Mouse (Mus musculus) left cerebral cortex, postnatal 4 days (tissue): ENCODE measurements around the gene Ncoa5. TPM values are rescaled to one million over a fixed set of nuclear protein-coding genes. Genes with fewer than 3 reads are reported as not detected.

Source experiments
- DNase-seq: peaks from one replicate; pipeline ENCODE4 v3.0.0-alpha.2; 2022
- intact Hi-C: fragments of 180-260 bp; cut with DNase I; formaldehyde crosslinking; loops from one replicate; pipeline ENCODE4 v1.15.1; 2025
- total RNA-seq, 2 experiments: library from RNA; stranded (reverse); gene quantifications; 2 replicates each; pipeline ENCODE4 v1.2.3; 2021

The Ncoa5 gene
- total RNA-seq: 100 to 1,000 TPM; 107 to 111 TPM

DNA sequence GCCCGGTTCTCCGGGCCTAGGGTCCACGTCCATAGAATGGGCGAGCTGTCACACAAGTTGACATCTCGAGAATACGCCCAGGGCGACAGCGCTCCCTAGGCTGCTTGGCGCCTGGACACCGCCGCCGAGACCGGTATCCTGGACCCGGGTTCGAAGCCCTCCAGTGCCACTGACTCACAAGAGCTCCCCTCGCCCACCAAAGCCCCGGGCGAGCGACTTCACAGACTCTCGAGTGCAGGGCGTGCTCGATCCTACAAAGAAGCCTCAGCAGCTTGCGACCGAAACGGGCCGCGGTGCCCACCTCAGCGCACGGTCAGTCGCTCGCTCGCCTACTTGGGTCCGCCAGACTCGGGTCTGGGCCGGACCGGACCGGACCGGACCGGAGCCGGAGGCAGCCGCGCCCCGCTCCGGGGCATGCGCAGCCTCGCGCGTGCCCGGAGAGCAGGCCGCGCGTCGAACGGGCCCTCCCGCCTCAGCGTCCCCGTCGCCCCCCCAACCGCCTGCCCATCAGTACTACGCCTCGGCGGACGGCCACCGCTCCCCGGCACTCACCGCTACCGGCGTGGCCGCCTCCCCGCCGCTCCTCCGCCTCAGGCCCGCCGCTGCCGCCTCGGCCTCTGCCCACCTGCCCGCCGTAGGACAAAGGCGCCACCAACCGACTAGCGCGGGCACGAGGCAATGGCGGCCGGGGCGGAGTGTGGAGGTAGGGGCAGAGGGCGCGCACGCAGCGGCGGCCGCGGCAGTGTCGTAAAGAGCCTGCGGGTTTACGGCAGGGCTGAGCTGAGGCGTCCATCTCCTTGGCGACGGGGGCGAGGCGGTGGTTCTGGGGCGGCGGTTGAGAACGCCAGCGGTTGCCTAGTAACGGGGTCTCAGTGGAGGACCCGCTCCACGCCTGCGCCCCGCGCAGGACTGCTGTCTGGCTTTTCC, at the start of gene Ncoa5:
Gene Ncoa5, minus strand, starts transcription at position 737 of the 927 bp plus-strand sequence.
- peak; percentile 99 for DNase-seq
- intact Hi-C loops: no loop called here

DNA sequence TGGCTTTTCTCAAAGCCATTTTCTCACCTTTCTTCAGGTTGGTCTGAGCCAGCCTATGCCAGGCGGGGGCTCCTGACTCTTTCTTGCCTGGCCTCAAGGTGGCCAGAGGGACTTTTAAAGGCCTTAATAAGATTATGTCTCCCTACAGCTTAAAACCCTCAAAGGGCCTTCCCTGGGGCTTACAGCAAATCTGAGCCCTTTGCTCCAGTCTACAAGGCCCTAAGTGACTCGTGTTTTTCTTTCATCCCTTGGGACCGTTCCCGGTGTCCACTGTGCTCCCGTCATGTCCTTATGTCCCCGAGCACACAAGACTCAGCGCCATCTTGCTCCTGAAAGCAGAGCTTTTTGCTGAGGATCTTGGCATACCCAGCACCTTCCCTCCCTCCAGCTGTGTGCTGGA, 46.6 kb upstream of the Ncoa5 start:
- intact Hi-C loops: no loop called here
- DNase-seq: no peak

DNA sequence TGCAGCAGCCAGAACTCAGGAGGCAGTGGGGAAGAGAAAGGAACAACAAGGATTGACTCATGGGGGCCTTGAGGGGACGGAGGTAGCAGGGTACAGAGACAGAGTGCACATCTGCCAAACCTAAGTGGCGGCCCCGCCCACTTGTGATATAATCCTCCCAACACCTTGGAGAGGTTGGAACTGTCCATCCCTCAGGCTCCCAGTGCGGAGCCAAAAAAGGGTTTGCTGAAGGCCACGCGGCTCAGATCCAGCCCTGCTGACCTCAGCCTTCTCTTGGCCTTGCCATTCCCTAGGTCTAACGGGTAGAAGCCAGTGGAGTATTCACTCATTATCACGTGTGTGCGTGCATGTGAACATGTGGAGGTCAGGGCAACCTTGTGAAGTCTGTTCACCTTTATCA, 46.0 kb upstream of the Ncoa5 start:
- no peak for DNase-seq
- intact Hi-C loops: no loop called here

DNA sequence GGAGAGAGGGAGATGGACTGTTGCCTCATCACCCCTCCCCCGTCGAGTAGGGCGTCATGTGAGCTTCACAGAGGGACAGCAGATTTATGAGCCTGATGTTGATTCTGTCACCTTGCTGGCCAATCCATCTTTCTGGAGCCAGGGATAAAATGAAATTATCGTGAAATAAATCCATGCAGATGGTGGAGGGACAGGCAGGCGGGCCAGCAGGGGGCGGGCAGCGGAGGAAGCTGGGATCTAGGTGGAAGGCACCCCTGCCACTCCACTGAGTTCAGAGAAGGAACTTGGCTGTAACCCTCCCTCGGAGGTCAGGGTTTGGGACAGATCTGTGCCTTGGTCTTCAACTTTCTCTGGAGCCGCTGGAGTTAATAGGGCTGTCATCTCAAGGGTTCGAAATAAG, 43.9 kb upstream of the Ncoa5 start:
- DNase-seq: no peak
- intact Hi-C loops: loop anchor here (5.0 to 10.0 kb wide), 4 partner anchors 154 to 406 kb away; partner anchors contain the start of gene Cdh22

DNA sequence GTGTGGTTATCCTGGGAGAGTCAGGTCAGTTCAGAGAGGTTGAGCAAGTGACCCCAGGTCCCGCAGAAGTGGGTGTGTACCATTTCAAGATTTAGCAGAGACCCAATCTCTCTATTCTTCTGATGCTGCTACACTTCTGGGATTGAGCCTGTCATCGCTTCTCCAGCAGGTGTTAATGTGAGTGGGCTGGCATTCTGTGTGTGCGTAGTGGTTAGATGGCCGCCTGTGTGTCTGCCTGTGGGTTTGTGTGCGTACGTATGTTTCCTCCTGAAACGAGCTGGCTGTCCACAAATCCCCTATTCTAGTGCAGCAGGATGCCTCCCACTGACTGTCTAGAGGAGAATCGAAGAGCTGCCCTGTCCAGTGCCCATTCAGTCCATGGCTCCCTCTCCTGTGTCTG, 43.4 kb upstream of the Ncoa5 start:
- DNase-seq: no peak
- intact Hi-C loops: loop anchor here (5.0 to 10.0 kb wide), 4 partner anchors 154 to 407 kb away; partner anchors contain the start of gene Cdh22

DNA sequence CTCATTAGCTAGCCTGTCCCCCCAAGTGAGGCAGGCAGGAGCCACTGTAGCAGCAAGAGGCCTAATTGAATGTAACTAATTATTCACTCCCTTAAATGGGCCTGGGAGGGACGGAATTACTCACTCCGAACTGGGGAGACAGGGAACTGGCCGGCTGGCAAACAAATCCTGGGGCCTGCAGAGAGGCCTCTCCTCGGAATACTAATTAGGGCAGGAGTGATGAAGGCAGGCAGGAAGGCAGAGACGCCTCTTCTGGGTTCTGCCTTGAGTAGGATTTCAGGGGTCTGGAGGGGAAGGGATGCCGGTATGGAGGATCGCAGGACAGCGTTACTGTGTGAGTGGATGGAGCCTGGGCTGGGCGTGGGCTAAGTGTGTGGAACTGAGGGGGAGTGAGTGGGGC, 42.4 kb upstream of the Ncoa5 start:
- intact Hi-C loops: loop anchor here (5.0 to 10.0 kb wide), 4 partner anchors 155 to 408 kb away; partner anchors contain the start of gene Cdh22
- peak; percentile 46 for DNase-seq

DNA sequence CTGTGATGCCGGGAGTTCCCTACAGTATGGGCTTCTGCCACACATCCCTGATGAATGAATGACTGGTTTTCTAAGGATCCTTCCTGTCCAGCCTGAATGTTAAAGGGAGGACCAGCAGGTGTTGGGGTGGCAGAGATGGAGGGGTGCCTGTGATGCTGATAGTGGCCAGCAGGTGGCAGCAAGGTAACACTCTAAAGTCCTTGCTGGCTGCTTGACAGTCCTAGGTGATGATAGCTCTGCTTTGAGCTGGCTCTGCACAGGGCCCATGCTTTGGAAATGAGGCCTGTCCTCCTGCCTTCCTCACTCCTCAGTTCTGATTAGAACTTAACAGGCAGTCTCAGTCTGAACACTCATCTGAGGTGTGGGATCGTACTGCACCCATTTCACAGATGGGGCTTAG, 40.3 kb upstream of the Ncoa5 start:
- peak; percentile 84 for DNase-seq
- intact Hi-C loops: loop anchor here (2.0 to 10.0 kb wide), 5 partner anchors 157 to 410 kb away; partner anchors contain the start of gene Cdh22

DNA sequence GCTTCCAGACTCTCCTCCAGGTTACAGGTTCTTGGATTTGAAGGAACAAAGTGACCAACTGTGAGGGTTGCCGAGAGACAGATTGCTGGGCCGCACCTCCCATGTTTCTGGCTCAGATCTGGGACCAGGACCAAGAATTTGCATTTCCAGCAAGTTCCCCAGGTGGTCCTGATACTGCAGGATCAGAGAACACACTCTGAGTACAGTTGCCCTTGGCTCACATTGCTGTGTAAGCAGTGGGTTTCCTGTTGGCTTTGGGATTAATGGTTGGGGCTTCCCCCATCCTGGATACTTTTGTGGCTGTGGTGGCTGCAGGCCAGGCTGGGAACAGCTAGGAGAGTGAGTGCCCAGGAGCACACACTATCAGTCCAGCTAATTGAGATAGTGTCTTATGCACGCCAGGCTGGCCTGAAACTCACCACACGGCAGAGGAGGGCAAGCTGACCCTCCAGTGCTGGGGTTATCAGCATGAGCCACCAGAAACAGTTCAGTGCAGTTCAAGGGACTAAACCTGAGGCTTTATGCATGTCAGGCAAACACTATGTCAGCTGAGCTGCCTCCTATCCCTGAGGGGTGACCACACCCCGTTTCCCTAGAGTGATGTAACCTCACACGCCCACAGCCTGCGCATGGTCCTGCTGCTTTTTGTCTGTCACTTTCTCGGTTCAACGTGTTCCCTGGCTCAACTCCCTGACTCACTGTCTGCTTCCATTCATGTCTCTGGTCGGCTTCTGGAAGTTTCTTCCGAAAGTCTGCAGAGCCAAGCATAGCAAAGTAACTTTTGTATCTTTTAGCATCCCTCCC, 39.6 kb upstream of the Ncoa5 start:
- intact Hi-C loops: loop anchor here (2.0 to 10.0 kb wide), 2 partner anchors 203 to 411 kb away; no protein-coding TSS in a partner anchor
- DNase-seq: peak; percentile 62

DNA sequence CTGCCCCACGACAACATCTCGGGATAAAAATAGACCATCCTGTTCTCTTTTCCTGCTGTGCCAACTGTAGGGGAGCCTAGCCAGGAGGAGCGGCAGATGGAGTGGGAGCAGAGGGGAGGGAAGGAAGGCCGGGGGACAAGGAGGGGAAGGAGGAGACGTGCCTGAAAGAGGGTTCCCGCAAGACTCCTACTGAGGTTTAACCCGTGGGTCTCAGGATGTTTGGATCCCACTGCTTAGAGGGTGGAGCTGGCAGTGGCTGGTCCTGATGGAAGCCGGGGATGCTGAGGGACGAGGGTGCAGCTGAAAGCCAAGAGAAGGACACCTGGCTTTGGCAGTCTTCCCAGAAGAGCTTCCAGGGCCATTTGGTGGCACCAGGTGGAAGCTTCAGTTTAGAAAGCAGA, 38.7 kb upstream of the Ncoa5 start:
- peak; percentile 72 for DNase-seq
- intact Hi-C loops: loop anchor here (10.0 kb wide), 1 partner anchor 411 kb away; no protein-coding TSS in a partner anchor

DNA sequence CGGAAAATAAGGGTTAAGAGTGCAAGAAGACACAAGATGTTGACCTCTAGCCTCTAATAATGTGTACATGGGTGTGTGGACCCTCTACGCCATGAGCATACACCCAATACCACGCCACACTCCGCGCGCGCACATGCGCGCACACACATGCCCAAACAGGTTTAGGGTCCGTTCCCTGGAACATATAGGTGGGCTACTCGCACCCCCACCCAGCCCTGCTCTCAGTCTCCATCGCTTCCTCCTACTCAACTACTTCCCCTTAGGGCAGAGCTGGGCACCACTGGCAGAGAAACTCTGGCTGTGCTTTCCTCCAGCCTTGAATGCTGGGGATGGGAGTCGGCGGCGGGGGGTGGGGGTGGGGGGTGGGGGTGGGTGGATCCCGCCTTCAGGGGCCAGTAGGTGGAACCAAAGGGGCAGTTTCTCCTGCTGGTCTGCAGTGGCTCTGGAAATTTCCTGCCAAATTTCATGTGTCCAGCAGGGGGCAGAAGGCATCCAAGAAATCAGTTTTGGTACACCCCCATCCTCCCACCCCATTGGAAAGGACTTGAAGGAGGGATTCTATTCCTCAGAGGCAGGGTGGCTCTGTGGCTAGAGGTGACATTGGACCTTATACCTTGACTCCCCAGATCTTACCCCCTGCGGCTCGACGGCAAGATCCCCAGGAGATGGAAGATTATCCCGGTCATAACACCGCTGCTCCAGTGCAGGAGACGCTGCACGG, 35.6 kb upstream of the Ncoa5 start:
- intact Hi-C loops: loop anchor here (10.0 kb wide), 1 partner anchor 415 kb away; no protein-coding TSS in a partner anchor
- peak; percentile 82 for DNase-seq

DNA sequence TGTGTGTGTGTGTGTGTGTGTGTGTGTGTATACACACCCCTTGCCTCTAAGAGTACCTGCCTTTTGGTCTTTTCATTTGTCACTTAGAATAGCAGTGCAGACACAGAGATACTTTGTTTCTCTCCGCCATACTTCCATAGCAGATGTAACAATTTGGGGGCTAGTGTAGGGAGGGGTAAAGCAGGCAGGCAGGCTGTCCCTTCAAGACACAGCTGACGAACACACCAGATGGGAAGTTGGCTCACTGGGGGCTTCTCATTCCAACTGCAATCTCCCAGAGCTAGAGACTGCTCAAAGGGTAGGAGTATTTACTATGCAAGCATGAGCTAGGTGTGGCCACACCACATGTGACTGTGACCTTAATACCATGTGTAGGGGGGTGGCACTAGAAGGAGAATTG, 34.1 kb upstream of the Ncoa5 start:
- intact Hi-C loops: no loop called here
- no peak for DNase-seq

DNA sequence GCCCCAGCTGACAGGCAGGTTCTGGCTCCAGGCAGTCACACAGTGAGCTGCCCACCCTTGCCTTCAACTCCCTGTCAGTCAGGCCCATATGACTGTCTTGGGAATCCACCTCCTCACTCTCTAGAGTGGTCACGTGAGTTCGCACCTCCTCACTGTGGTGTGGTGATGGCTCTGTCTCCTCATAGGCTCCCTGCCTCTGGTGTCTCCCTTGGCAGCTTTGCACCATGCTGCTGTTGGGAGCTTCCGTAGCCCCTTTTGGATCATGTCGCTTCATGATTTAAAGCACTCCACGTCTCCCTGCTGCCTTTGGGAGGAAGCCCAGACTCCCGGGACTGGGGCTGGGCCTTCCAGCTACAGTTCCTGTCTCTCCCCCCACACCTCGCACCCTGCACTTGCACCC, 29.8 kb upstream of the Ncoa5 start:
- intact Hi-C loops: no loop called here
- DNase-seq: no peak

DNA sequence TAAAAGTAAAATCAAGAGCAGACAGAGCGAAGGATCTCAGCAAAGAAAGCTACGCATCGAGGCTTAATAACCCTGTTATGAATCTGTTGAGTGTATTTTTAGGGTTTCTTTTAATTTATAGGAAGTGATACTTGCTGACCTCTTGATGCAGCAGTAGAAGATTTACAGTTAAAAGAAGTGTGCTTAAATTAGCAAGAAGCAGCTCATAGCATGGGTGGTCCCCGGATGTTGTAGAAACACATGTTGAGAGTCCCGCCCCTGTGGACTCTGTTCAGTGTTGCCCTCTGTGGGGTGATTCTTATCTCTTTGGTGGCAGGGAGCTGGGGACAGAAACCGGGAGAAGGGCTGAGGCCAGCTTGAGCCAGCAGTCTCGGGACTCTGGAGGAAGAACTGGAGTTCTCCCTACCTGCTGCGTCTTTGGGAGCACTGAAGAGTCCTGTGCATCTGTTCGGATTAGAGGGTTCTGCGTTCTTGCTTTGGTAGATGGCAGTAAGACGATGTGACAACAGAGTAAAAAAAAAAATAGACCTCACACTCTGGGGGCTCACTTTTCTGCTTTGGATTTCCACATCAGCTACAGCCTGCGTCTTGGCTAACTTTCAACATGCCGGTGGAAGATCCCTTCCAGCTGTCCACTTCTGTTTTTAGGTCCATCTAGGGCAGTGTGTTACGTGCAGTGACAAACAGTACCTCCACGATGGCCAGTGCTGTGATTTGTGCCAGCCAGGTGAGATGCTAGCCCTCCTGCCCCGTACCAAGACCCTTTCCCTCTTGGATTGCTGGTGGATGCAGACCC, 27.2 kb upstream of the Ncoa5 start:
- DNase-seq: no peak
- intact Hi-C loops: no loop called here

DNA sequence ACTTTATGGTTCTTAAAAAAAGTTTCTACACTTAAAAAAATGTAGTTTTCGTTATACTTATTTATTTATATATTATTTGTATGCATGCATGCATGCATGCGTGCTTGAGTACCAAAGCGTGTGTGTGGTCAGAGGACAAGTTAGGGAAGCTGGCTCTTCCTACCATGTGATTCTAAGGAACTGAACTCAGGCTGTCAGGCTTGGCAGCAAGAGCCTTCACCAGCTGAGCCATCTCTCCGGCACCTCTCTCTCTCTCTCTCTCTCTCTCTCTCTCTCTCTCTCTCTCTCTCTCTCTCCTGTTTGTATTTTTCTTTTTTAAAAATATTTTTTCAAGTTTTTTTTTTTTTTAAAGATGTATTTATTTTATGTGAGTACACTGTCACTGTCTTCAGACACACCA, 25.3 kb upstream of the Ncoa5 start:
- intact Hi-C loops: no loop called here
- DNase-seq: no peak

DNA sequence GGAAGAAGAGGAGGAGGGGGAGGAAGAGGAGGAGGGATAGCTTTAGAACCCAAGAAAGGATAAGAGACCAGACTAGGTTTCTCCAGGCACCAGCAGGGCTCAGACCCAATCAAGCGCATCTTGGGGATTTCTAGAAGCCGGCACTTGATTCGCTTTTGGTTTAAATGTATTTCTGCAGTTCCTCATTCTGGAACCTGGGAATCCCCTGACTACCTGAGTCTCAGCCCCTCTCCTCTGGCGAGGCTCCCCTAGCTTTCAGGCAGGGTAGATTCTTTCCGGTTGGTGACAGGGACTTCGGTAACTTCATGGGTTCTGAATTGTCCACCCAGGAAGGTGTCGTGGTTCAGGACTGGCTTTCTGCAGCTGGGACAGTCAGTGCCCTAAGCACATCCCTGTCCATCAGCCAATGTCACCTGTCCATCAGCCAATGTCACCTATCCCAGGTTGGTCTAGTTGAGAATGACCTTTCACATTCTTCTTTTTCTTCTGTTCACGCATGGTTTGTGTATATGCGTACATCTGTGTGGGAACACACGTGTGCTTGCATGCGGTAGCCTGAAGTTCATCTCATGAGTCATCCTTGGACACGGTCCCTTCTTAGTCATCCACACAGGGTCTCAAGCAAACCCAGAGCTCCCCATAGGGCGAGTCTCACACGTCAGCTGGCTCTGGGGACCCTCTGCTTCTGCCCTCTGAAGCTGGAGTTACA, 21.9 kb upstream of the Ncoa5 start:
- no peak for DNase-seq
- intact Hi-C loops: no loop called here

DNA sequence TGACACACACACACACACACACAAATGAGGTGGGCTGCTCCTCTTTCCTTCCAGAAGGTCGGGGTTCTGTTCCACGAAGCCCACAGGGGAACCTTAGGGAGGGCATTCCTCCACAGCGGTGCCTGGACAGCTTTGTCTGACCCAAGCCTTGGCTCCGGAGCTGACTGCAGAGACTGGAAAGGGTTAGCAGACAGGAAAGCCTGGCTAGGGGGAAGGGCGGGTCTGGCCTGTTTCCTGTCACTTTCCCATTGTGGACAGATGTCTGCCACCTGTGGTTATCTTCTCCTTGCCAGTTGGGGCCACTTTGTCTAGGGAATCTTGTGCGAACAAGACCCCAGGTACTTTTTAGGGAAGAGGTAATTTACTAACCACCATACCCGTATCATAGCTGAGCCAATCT, 21.2 kb upstream of the Ncoa5 start:
- intact Hi-C loops: no loop called here
- DNase-seq: no peak

DNA sequence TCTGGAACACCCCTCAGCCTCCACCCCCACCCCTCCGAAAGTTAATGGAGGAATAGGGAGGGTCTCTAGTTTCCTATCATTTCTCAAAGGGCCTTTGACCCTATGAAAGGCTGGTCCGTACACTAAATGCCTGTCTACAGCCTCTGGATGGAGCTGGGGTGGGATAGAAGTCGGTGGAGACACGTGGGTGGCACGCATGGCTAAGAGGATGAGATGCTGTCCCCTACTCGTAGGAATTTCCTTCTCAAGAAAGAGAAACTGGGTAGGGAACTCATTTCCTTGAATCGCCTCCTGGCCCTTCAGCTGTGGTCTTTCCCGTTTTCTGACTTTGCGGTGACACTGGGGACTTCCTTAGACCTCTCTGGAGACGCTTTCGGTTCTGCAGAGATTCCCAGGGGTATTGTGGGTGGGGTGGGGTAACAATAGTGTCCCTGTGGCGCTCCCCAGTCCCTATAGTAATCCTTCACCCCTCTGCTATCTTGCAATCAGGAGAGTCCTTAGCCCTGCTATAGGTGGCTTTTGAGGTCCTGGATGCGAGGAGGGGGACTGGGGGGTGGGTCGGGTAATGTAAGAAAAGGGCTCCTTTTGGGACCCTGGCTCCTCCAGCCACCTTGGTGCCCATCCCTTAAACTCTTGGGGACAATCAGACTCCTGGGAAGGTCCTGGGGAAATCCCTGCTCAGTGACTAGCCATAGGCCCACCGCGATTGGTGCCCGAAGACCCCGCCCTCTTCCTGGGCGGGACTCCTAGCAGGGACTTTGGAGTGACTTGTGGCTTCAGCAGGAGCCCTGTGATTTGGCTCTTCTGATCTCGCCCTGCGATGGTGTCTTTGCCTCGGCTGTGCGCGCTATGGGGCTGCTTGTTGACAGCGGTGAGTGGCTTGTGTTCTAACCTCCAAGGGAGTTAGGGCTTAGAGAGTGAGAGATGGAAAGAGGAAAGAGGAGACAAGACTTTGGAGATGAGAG, 20.5 kb upstream of the Ncoa5 start, which contains the start of gene Cd40:
Gene Cd40, plus strand, starts transcription at position 740 of the 965 bp plus-strand sequence.
- DNase-seq: no peak
- intact Hi-C loops: no loop called here

DNA sequence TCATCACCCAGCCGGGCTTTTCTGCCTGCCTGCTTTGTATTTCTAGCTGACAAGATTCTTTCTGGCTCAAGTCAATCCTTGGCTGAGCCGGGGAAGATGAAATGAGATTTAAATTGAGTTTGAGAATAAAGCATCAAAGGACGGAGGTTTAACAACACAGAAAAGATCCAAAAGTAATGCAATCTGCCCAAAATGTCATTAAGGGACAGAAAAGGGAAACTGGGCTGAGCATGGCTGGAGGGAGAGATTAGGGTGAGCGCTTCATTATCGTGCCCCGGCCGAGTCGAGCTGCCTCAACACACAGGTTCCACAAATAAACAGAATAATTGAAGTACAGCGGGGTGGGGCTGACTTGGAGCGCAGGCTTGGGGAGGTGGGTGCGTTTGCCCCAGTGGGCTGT, 16.9 kb upstream of the Ncoa5 start:
- no peak for DNase-seq
- intact Hi-C loops: no loop called here
